Mouse (Mus musculus): ENCODE measurements around the gene Galr2. TPM values are rescaled to one million over a fixed set of nuclear protein-coding genes. Genes with fewer than 3 reads are reported as not detected.

The Galr2 gene
- 0.18 TPM in 1 of 2 replicates, not detected in the other for polyA plus RNA-seq (2015; fragmentation: Nextera tagmentation; extraction: Ambion mirVana)

DNA sequence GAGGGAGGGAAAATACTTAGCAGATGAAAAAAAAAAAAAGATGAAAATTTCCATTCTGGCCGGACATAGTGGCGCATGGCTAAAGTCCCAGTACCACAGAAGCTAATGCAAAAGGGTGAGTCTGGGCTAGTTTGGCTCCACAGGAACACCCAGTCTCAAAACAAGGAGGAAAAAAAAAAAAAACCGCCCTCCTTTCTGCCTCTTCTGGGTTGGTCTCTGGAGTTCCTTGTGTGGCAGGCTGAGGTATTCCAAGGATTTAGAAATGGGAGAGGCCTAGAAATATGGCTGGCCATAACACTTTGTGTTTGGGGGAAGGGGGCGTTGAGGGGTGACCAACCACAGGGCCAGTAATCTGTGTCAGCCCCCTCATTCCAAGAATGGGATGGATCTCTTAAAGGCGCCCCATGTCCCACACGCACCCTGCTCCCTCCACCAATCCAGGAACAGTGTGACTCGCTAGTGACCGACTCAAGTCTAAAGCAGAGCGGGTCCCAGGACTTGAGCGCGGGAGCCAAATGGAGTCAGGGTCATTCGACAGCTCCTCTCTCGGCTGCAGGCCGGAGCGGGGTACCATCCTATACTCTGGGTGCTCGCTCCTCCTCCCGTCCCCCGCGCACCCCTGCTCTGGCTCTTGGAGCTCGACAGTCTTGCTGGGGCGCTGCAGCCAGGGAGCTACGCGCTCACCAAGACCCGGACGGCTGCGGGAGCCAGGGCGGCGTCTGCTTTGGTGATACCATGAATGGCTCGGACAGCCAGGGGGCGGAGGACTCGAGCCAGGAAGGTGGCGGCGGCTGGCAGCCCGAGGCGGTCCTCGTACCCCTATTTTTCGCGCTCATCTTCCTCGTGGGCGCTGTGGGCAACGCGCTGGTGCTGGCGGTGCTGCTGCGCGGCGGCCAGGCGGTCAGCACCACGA lies at the start of gene Galr2:
Gene Galr2 (plus strand): TSS at position 189 of the 913 bp plus-strand sequence.
- Histone ChIP-seq H3K27me3 (peaks cover 65% of the 10 kb centered on the region), H3K9me3 (no peaks in the 10 kb centered on the region), H3K4me2 (peak within 1 kb of the TSS; percentile 60), H3K4me1 (peaks cover 21% of the 10 kb centered on the region), H3K27ac (no peak within 1 kb of the TSS), H3K9ac (peak within 1 kb of the TSS; percentile 51), H3K4me3 (peak within 1 kb of the TSS; percentile 37), H3K36me3 (no peaks in the 10 kb centered on the region)
- no peak for ATAC-seq (ENCODE audit: insufficient number of reproducible peaks, insufficient read depth, low FRiP score, low TSS enrichment, low read depth)
- WGBS = 6% methylated on average over 48 of the region's 48 CpGs

DNA sequence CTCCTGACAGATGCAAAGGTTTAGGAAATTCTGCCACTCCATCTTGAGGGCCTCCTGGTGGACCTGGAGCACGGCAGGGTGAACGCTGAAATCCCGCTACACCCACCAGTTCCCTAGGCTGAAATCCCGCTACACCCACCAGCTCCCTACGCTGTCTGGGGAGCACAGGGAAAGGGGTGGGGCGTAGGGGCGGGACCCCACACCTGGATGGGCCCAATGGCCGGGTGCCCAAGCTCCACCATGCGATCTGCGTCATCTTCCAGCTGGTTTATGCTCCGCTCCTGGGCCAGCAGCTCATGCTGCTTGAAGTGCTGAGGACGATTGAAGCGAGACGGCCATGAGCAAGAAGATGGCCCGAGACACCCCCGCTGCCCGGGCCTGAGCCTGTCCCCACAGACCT lies 48.3 kb upstream of the Galr2 start:
- ATAC-seq (ENCODE audit: insufficient number of reproducible peaks, insufficient read depth, low FRiP score, low TSS enrichment, low read depth) = no peak
- Histone ChIP-seq H3K4me3 (no peak overlapping the region), H3K27me3 (peaks cover 23% of the 10 kb centered on the region)

DNA sequence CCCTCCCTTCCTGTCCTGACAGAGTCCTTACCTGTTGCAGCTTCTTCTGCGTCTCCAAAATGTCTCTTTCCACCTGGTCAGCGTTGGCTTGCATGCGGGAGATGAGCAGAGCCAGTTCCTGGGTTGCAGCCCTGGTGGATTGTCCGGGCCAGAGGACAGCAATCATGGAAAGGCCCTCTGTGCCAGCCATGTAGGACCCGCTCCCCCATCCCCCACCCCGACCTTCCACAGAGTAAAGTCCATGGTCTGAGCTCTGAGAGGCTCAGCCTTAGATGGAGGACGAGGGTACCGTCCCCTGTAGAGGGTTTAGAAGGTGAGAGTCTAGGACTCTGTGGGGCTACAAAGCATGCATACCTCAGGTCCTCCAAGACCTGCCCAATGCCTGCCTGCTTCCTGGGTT lies 45.8 kb upstream of the Galr2 start:
- Histone ChIP-seq H3K4me1 (peaks cover 6% of the 10 kb centered on the region; the same call in 1 of the 2 replicates), H3K9me3 (no peaks in the 10 kb centered on the region), H3K4me2 (no peak overlapping the region), H3K9ac (no peak overlapping the region), H3K36me3 (no peaks in the 10 kb centered on the region), H3K4me3 (no peak overlapping the region), H3K27ac (no peak overlapping the region), H3K27me3 (peaks cover 37% of the 10 kb centered on the region)
- no peak for ATAC-seq (ENCODE audit: insufficient number of reproducible peaks, insufficient read depth, low FRiP score, low TSS enrichment, low read depth)
- WGBS = 86% methylated on average over 8 of the region's 8 CpGs

More for the DNA sequence above, 48.3 kb upstream of the Galr2 start:
- H3K4me2 ChIP-seq = peak overlapping the region; percentile 43
- no peak overlapping the region for H3K27ac ChIP-seq
- H3K4me1 ChIP-seq = 0 out of 2 replicates have a peak, but pooled peaks cover 9% of the 10 kb centered on the region
- 27% methylated on average over 17 of the region's 17 CpGs for WGBS
- peak overlapping the region; percentile 56 for H3K9ac ChIP-seq
- 0 out of 2 replicates have a peak, but pooled peaks cover 3% of the 10 kb centered on the region for H3K36me3 ChIP-seq
- H3K9me3 ChIP-seq = no peaks in the 10 kb centered on the region

DNA sequence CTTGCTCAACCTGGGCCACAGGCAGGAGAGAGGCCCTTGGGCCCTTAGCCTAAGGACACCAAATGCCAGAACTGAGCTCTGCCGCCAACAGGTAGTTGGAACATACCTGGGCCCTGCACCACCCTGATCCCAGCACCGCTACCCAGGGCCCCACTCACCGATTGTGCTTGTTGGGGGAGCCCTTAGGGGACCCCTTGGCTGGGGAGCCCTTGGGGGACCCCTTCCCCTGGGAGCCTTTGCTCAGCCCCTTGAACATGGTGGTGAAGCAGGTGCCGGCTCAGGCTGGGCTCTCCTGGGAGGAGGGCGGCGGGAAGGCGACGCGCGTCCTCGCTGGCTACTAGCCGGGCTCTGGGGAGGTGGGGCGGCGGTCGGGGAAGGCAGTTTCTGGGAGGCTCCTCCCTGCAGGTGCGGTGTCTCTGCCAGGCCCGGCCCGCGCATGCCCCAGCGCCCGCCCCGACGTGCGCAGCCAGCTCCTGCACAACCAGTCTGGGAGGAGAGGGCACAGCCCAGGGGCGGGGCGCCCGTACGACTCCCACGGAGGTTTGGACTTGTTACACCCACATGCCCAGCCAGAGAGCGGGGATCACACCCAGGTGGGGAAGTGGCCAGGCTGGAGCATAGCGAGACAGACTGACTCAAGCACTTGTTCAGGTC lies 42.9 kb upstream of the Galr2 start, which contains the start of gene Evpl:
Gene Evpl (minus strand): TSS at position 336 of the 654 bp plus-strand sequence.
- Histone ChIP-seq H3K27me3 (peaks cover 32% of the 10 kb centered on the region), H3K4me3 (peak within 1 kb of the TSS; percentile 39), H3K27ac (0 out of 2 replicates have a peak within 1 kb of the TSS, but pooled peaks have one; percentile 44), H3K36me3 (no peaks in the 10 kb centered on the region), H3K9me3 (no peaks in the 10 kb centered on the region), H3K9ac (peak within 1 kb of the TSS; percentile 57; the same call in 1 of the 2 replicates), H3K4me1 (peaks cover 15% of the 10 kb centered on the region), H3K4me2 (peak within 1 kb of the TSS; percentile 50)
- WGBS = 12% methylated on average over 30 of the region's 31 CpGs
- peak; percentile 73 for ATAC-seq (ENCODE audit: insufficient number of reproducible peaks, insufficient read depth, low FRiP score, low TSS enrichment, low read depth)

DNA sequence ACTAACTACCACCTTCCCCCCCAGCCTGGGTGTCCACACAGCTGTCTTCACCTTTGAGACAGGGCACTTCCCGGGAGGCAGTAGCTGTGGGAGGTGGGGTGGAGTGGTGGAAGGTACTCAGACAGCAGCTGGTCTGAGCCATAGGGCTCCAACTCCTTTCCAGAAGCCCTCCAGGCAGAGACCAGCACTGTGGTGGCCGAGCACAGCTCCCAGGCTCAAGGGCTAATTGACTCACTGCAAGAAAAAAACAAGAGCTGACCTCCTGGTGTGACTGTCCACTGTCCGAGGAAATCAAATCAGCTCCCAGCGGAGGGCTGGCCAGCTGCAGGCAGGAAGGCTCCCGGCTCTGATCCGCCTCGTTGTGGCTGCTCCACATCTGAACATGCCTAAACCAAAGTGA lies 40.9 kb upstream of the Galr2 start:
- WGBS = 16% methylated on average over 7 of the region's 7 CpGs
- Histone ChIP-seq H3K27ac (no peak overlapping the region), H3K9me3 (no peaks in the 10 kb centered on the region), H3K36me3 (peaks cover 17% of the 10 kb centered on the region), H3K4me3 (no peak overlapping the region), H3K4me2 (no peak overlapping the region), H3K27me3 (peaks cover 22% of the 10 kb centered on the region), H3K4me1 (peaks cover 15% of the 10 kb centered on the region), H3K9ac (no peak overlapping the region)
- ATAC-seq (ENCODE audit: insufficient number of reproducible peaks, insufficient read depth, low FRiP score, low TSS enrichment, low read depth) = no peak

DNA sequence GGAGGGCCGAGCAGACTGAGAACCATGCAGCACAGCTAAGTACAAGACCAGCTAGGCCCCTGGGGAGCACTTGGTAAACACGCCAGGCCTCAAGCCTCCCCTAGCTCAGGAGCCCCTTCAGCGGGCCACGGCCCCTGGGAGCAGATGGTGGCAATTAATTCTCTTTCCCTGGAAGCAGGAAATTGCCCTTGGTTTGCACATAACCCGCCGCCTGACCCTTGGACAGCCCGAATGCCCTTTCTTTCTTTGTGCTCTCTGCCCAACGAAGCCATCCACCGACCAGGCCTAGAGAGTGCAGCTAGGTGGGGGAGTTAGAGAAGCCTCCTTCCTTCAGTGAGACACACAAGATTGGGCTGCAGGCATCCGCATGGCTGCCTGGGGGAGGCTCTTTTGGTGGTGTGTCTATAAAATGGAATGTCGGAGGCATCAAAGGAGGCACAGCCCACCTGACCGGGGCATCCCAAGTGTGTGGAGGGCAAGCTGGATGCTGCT lies 38.9 kb upstream of the Galr2 start:
- Histone ChIP-seq H3K9ac (peak overlapping the region; percentile 46; the same call in 1 of the 2 replicates), H3K36me3 (peaks cover 37% of the 10 kb centered on the region), H3K9me3 (no peaks in the 10 kb centered on the region), H3K27ac (peak overlapping the region; percentile 44; the same call in 1 of the 2 replicates), H3K27me3 (peaks cover 21% of the 10 kb centered on the region), H3K4me1 (peaks cover 15% of the 10 kb centered on the region), H3K4me3 (no peak overlapping the region), H3K4me2 (no peak overlapping the region)
- ATAC-seq (ENCODE audit: insufficient number of reproducible peaks, insufficient read depth, low FRiP score, low TSS enrichment, low read depth) = no peak
- 26% methylated on average over 12 of the region's 12 CpGs for WGBS

DNA sequence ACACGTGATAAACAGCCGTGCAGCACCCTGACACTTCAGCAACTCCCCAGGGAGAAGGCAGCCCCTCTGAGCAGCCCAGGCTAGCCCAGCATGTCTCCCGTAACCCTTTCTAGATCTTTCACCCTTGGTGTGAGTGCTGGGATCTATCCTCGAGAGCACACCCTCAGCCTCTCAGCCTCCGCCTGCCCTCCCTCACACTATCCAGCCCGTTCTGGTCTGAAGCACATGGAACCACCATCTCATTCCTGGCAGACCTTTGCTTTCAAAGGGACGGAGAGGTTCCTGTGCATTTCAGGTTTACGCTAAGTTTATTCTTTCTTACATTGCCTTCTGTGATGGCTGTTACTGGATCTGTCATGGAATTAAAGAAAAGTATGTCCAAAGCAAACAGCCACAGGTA lies 36.2 kb upstream of the Galr2 start:
- H3K27me3 ChIP-seq = no peaks in the 10 kb centered on the region
- no peaks in the 10 kb centered on the region for H3K9me3 ChIP-seq
- WGBS = 86% methylated on average over 8 of the region's 8 CpGs
- H3K4me2 ChIP-seq = no peak overlapping the region
- H3K27ac ChIP-seq = no peak overlapping the region
- peaks cover 9% of the 10 kb centered on the region for H3K4me1 ChIP-seq
- H3K36me3 ChIP-seq = peaks cover 65% of the 10 kb centered on the region
- ATAC-seq (ENCODE audit: insufficient number of reproducible peaks, insufficient read depth, low FRiP score, low TSS enrichment, low read depth) = no peak
- H3K9ac ChIP-seq = no peak overlapping the region
- H3K4me3 ChIP-seq = no peak overlapping the region

DNA sequence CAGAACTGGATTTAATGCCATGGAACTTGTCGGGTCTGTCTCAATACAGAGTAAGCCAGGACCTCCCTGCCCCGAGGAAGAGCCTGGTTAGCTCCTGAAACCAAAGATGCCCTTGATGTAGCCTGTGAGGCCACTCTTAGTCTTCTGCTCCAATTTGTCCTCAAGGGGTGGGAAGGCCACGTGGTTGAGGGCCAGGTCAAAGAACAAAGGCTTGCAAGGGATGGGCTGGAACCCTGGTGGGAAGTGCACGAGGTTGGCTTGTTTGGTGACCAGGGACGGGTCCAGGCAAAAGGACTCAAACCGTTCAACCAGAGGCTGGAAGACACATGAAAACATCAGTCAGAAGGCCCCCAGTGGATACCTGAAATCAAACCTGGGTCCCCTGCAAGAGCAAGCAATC lies 35.1 kb upstream of the Galr2 start:
- peaks cover 9% of the 10 kb centered on the region for H3K4me1 ChIP-seq
- H3K9me3 ChIP-seq = no peaks in the 10 kb centered on the region
- H3K36me3 ChIP-seq = peaks cover 75% of the 10 kb centered on the region
- ATAC-seq (ENCODE audit: insufficient number of reproducible peaks, insufficient read depth, low FRiP score, low TSS enrichment, low read depth) = no peak
- no peak overlapping the region for H3K4me3 ChIP-seq
- H3K4me2 ChIP-seq = no peak overlapping the region
- H3K27ac ChIP-seq = no peak overlapping the region
- WGBS = 80% methylated on average over 6 of the region's 6 CpGs
- no peak overlapping the region for H3K9ac ChIP-seq
- H3K27me3 ChIP-seq = no peaks in the 10 kb centered on the region

DNA sequence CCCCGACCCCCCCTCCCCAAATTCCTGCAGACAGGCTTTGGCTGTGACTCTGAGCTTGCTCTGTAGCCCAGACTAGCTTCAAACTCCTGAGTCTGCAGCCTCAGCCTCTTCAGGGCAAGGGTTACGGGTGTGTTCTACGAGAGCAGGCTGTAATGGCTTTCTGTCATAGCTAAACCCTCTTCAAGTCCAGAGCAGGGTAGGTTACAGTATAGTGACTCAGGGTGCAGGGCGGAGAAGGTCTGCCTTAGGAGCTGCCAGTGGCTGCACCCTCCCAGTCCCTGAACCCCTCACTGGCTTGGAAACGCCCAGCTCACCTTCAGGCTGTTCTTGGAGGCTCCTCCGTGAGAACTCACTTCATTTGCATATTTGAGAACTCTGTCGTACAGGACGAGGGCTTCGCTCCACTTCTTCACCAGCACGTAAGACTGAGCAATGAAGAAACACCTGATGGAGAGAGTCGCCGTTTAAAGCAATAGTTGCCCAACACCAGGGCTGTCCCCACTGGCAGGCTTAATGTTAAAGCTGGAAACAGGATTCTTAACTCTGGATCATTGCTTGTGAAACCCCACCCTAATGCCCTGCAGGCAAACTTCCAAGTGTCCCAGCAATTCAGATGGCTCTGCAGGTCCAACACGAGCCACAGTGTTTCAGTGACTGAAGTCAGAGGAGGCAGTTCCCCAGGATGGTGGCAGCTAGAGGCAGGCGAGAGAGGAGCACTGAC lies 33.1 kb upstream of the Galr2 start:
- Histone ChIP-seq H3K4me1 (no peaks in the 10 kb centered on the region), H3K4me2 (no peak overlapping the region), H3K36me3 (peaks cover 95% of the 10 kb centered on the region), H3K9me3 (no peaks in the 10 kb centered on the region), H3K27ac (0 out of 2 replicates have a peak overlapping the region, but pooled peaks have one; percentile 7), H3K4me3 (no peak overlapping the region), H3K27me3 (no peaks in the 10 kb centered on the region), H3K9ac (no peak overlapping the region)
- no peak for ATAC-seq (ENCODE audit: insufficient number of reproducible peaks, insufficient read depth, low FRiP score, low TSS enrichment, low read depth)
- WGBS = 73% methylated on average over 14 of the region's 14 CpGs

DNA sequence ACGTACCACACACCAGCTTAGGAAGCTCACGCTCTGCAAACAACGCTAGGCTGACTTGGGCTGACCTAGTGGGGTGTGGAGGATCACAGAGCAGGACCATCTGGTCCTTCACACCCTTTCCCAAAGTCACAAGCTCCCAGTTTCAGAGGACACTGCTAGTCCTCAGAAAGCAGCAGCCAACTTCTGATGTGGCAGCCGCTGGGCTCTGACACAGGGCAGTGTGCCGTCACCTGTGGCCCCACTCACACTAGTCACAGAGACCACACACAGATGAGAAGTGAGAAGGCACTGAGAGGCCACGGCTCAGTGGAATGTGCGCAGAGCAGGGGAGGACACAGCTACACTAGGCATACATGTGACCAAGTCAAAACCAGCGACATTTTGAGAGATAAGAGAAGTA lies 29.8 kb upstream of the Galr2 start:
- H3K9me3 ChIP-seq = no peaks in the 10 kb centered on the region

DNA sequence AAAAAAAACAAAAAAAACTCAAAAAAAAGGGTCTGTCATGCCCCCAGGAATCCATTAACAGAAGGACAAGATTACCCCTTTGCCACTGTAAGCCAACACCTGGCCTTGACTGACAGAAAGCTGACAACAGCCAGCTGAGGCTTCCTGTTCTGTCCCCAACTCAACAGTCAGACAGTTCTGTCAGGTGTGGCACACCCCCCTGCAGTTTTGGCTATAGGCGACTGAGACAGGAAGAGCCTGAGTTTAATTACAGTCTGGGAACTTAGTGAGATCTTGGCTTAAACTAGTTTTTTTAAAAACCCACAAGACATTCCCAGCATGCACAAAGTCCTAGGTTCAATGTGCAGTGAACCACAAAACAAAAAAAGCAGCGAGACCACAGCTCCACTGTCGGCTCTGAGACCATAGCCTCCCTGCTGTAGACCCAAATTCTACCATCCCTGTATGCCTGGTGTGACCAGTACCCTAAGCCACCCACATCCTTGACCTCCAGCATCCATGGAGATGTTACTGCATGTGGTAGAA lies 27.6 kb upstream of the Galr2 start:
- no peak for ATAC-seq (ENCODE audit: insufficient number of reproducible peaks, insufficient read depth, low FRiP score, low TSS enrichment, low read depth)
- Histone ChIP-seq H3K4me3 (no peak overlapping the region), H3K9me3 (no peaks in the 10 kb centered on the region), H3K4me1 (0 out of 2 replicates have a peak, but pooled peaks cover 4% of the 10 kb centered on the region), H3K27me3 (no peaks in the 10 kb centered on the region), H3K9ac (no peak overlapping the region), H3K27ac (no peak overlapping the region), H3K4me2 (no peak overlapping the region), H3K36me3 (peaks cover 100% of the 10 kb centered on the region)
- 67% methylated on average over 3 of the region's 3 CpGs for WGBS

More for the DNA sequence above, 29.8 kb upstream of the Galr2 start:
- H3K27ac ChIP-seq = no peak overlapping the region
- no peaks in the 10 kb centered on the region for H3K27me3 ChIP-seq
- no peak overlapping the region for H3K4me3 ChIP-seq
- no peak for ATAC-seq (ENCODE audit: insufficient number of reproducible peaks, insufficient read depth, low FRiP score, low TSS enrichment, low read depth)
- WGBS = 92% methylated on average over 8 of the region's 8 CpGs
- no peak overlapping the region for H3K4me2 ChIP-seq
- H3K9ac ChIP-seq = no peak overlapping the region
- H3K36me3 ChIP-seq = peaks cover 100% of the 10 kb centered on the region
- no peaks in the 10 kb centered on the region for H3K4me1 ChIP-seq
